Mouse (Mus musculus) heart, embryonic 10.5 days (tissue): ENCODE results near the gene Stc2. TPM values are rescaled to one million over a fixed set of nuclear protein-coding genes. Genes with fewer than 3 reads are reported as not detected.
A peak's percentile ranks its signal among the peaks of the same experiment; 100 is the strongest.

Source experiments
- DNase-seq: peaks from one replicate; pipeline ENCODE4 v3.0.0-alpha.2; 2017; ENCODE audit warnings: low spot score
- H3K27ac ChIP-seq: fragments of 300-500 bp; sonication (generic); 2 replicates; pipeline ENCODE4 v1.5.1; 2016; ENCODE audit warnings: mild to moderate bottlenecking
- H3K27me3 ChIP-seq: fragments of 300-500 bp; sonication (generic); 2 replicates; pipeline ENCODE4 v1.6.1; 2016; ENCODE audit warnings: mild to moderate bottlenecking; ENCODE audit not compliant: poor library complexity, insufficient read depth, severe bottlenecking
- H3K36me3 ChIP-seq: fragments of 300-500 bp; sonication (generic); 2 replicates; pipeline ENCODE4 v1.6.1; 2016; ENCODE audit warnings: mild to moderate bottlenecking, moderate library complexity
- H3K4me1 ChIP-seq: fragments of 300-500 bp; sonication (generic); 2 replicates; pipeline ENCODE4 v1.6.1; 2016; ENCODE audit warnings: mild to moderate bottlenecking
- H3K4me3 ChIP-seq: fragments of 300-500 bp; sonication (generic); 2 replicates; pipeline ENCODE4 v1.5.1; 2016; ENCODE audit warnings: mild to moderate bottlenecking, moderate library complexity
- H3K9me3 ChIP-seq: fragments of 300-500 bp; sonication (generic); 2 replicates; pipeline ENCODE4 v1.6.1; 2016; ENCODE audit warnings: mild to moderate bottlenecking, moderate library complexity
- WGBS: fragments of 180-500 bp; shearing (Covaris S2); methylation state at CpG from one replicate; pipeline ENCODE4 v1.1.7; 2016; 5-methylcytosine and 5-hydroxymethylcytosine counted together
- polyA plus RNA-seq: library from polyadenylated mRNA; unstranded; fragments of >200 nt; fragmentation: Nextera tagmentation; extraction: Ambion mirVana; gene quantifications from 2 replicates; pipeline ENCODE4 v1.2.1, GENCODE M21; 2016

Gene Stc2
- polyA plus RNA-seq, 1 experiment from 2014 or later: 2.1 TPM

- no peaks in the 10 kb centered on the region for H3K36me3 ChIP-seq
- no peaks in the 10 kb centered on the region for H3K27me3 ChIP-seq
- no peak for DNase-seq
- H3K9me3 ChIP-seq: no peaks in the 10 kb centered on the region
- H3K4me3 ChIP-seq: no peak overlapping the region
- 83% methylated on average over 5 of the region's 5 CpGs for WGBS
- H3K27ac ChIP-seq: no peak overlapping the region
- no peaks in the 10 kb centered on the region for H3K4me1 ChIP-seq
Observed at GRCm38 (mm10) chr11:31382145-31382544, 12.3 kb upstream of the Stc2 start.

- Histone ChIP-seq H3K27me3 (peaks cover 31% of the 10 kb centered on the region), H3K4me1 (peaks cover 21% of the 10 kb centered on the region), H3K9me3 (no peaks in the 10 kb centered on the region), H3K36me3 (no peaks in the 10 kb centered on the region), H3K4me3 (no peak overlapping the region), H3K27ac (no peak overlapping the region)
- 51% methylated on average over 7 of the region's 7 CpGs for WGBS
- no peak for DNase-seq
Observed at GRCm38 (mm10) chr11:31373438-31373837, 3.6 kb upstream of the Stc2 start.

- Histone ChIP-seq H3K4me1 (peaks cover 24% of the 10 kb centered on the region), H3K4me3 (no peak overlapping the region), H3K9me3 (no peaks in the 10 kb centered on the region), H3K36me3 (no peaks in the 10 kb centered on the region), H3K27me3 (peaks cover 36% of the 10 kb centered on the region), H3K27ac (no peak overlapping the region)
- no peak for DNase-seq
- 76% methylated on average over 4 of the region's 4 CpGs for WGBS
Observed at GRCm38 (mm10) chr11:31372206-31372605, 2.3 kb upstream of the Stc2 start.

- peak overlapping the region; percentile 73 for H3K4me3 ChIP-seq
- peaks cover 43% of the 10 kb centered on the region for H3K27me3 ChIP-seq
- WGBS: under 1% methylated on average over 39 of the region's 39 CpGs
- no peak for DNase-seq
- no peaks in the 10 kb centered on the region for H3K36me3 ChIP-seq
- peaks cover 24% of the 10 kb centered on the region for H3K4me1 ChIP-seq
- peak overlapping the region; percentile 85 for H3K27ac ChIP-seq
- H3K9me3 ChIP-seq: no peaks in the 10 kb centered on the region
Observed at GRCm38 (mm10) chr11:31371256-31371838, 1.5 kb upstream of the Stc2 start.

- WGBS: 4% methylated on average over 17 of the region's 24 CpGs
- H3K4me3 ChIP-seq: peak overlapping the region; percentile 73
- H3K27ac ChIP-seq: peak overlapping the region; percentile 85
- peaks cover 24% of the 10 kb centered on the region for H3K4me1 ChIP-seq
- H3K27me3 ChIP-seq: peaks cover 43% of the 10 kb centered on the region
- H3K36me3 ChIP-seq: no peaks in the 10 kb centered on the region
- H3K9me3 ChIP-seq: no peaks in the 10 kb centered on the region
- DNase-seq: no peak
Observed at GRCm38 (mm10) chr11:31370436-31371230, 759 bp upstream of the Stc2 start.

GRCm38 (mm10) chr11:31368965-31369647, 768 bp downstream of the Stc2 start:
- H3K27me3 ChIP-seq: peaks cover 43% of the 10 kb centered on the region
- WGBS: under 1% methylated on average over 50 of the region's 50 CpGs

GRCm38 (mm10) chr11:31368252-31368964, 1.5 kb downstream of the Stc2 start:
- H3K36me3 ChIP-seq: 0 out of 2 replicates have a peak, but pooled peaks cover 2% of the 10 kb centered on the region
- H3K4me3 ChIP-seq: peak overlapping the region; percentile 73
- no peak for DNase-seq
- peaks cover 24% of the 10 kb centered on the region for H3K4me1 ChIP-seq
- H3K27ac ChIP-seq: peak overlapping the region; percentile 82
- no peaks in the 10 kb centered on the region for H3K9me3 ChIP-seq
- peaks cover 39% of the 10 kb centered on the region for H3K27me3 ChIP-seq
- 4% methylated on average over 36 of the region's 36 CpGs for WGBS

More at GRCm38 (mm10) chr11:31368965-31369647, 768 bp downstream of the Stc2 start:
- Histone ChIP-seq H3K36me3 (0 out of 2 replicates have a peak, but pooled peaks cover 2% of the 10 kb centered on the region), H3K9me3 (no peaks in the 10 kb centered on the region), H3K4me1 (peaks cover 24% of the 10 kb centered on the region), H3K4me3 (peak overlapping the region; percentile 73), H3K27ac (peak overlapping the region; percentile 82)
- peak; percentile 83 for DNase-seq

GRCm38 (mm10) chr11:31366827-31367226, 3.0 kb downstream of the Stc2 start:
- no peak overlapping the region for H3K4me3 ChIP-seq
- H3K36me3 ChIP-seq: 0 out of 2 replicates have a peak, but pooled peaks cover 2% of the 10 kb centered on the region
- no peaks in the 10 kb centered on the region for H3K9me3 ChIP-seq
- WGBS: 77% methylated on average over 4 of the region's 4 CpGs
- DNase-seq: no peak
- H3K4me1 ChIP-seq: peaks cover 24% of the 10 kb centered on the region
- no peak overlapping the region for H3K27ac ChIP-seq
- H3K27me3 ChIP-seq: peaks cover 24% of the 10 kb centered on the region; the same call in 1 of the 2 replicates

- peaks cover 21% of the 10 kb centered on the region for H3K4me1 ChIP-seq
- 67% methylated on average over 2 of the region's 2 CpGs for WGBS
- H3K27me3 ChIP-seq: peaks cover 20% of the 10 kb centered on the region; the same call in 1 of the 2 replicates
- no peak overlapping the region for H3K27ac ChIP-seq
- peak; percentile 41 for DNase-seq
- no peak overlapping the region for H3K4me3 ChIP-seq
- no peaks in the 10 kb centered on the region for H3K9me3 ChIP-seq
- 0 out of 2 replicates have a peak, but pooled peaks cover 2% of the 10 kb centered on the region for H3K36me3 ChIP-seq
Observed at GRCm38 (mm10) chr11:31366421-31366820, 3.5 kb downstream of the Stc2 start.

GRCm38 (mm10) chr11:31365981-31366380, 3.9 kb downstream of the Stc2 start:
- H3K27me3 ChIP-seq: peaks cover 16% of the 10 kb centered on the region; the same call in 1 of the 2 replicates
- peak; percentile 31 for DNase-seq
- H3K9me3 ChIP-seq: no peaks in the 10 kb centered on the region
- no peak overlapping the region for H3K27ac ChIP-seq
- WGBS: 84% methylated on average over 2 of the region's 2 CpGs
- peaks cover 17% of the 10 kb centered on the region for H3K4me1 ChIP-seq
- 0 out of 2 replicates have a peak, but pooled peaks cover 2% of the 10 kb centered on the region for H3K36me3 ChIP-seq
- no peak overlapping the region for H3K4me3 ChIP-seq

GRCm38 (mm10) chr11:31365280-31365679, 4.6 kb downstream of the Stc2 start:
- WGBS: 79% methylated on average over 8 of the region's 8 CpGs

GRCm38 (mm10) chr11:31362856-31363255, 7.0 kb downstream of the Stc2 start:
- no peak overlapping the region for H3K4me3 ChIP-seq
- no peak overlapping the region for H3K27ac ChIP-seq
- DNase-seq: peak; percentile 67
- H3K4me1 ChIP-seq: no peaks in the 10 kb centered on the region; the same call in 1 of the 2 replicates
- H3K9me3 ChIP-seq: no peaks in the 10 kb centered on the region
- 79% methylated on average over 1 of the region's 1 CpGs for WGBS
- 0 out of 2 replicates have a peak, but pooled peaks cover 2% of the 10 kb centered on the region for H3K36me3 ChIP-seq
- peaks cover 12% of the 10 kb centered on the region; the same call in 1 of the 2 replicates for H3K27me3 ChIP-seq

More at GRCm38 (mm10) chr11:31365280-31365679, 4.6 kb downstream of the Stc2 start:
- 0 out of 2 replicates have a peak, but pooled peaks cover 2% of the 10 kb centered on the region for H3K36me3 ChIP-seq
- H3K4me1 ChIP-seq: peaks cover 10% of the 10 kb centered on the region; the same call in 1 of the 2 replicates
- DNase-seq: peak; percentile 46
- H3K4me3 ChIP-seq: no peak overlapping the region
- H3K27ac ChIP-seq: no peak overlapping the region
- peaks cover 12% of the 10 kb centered on the region; the same call in 1 of the 2 replicates for H3K27me3 ChIP-seq
- H3K9me3 ChIP-seq: no peaks in the 10 kb centered on the region
